Mouse (Mus musculus) stomach, embryonic 15.5 days (tissue): ENCODE measurements around the gene Mcm3. TPM values are rescaled to one million over a fixed set of nuclear protein-coding genes. Genes with fewer than 3 reads are reported as not detected.
"Not testable (repeated sequence)": the region's sequence is repeated elsewhere in the genome, so short reads cannot be mapped to it uniquely, and the experiment has no call there.

Source experiments
- ATAC-seq: fragments of 200-750 bp; cut with Nextera tagmentation; 2 replicates; pipeline ENCODE4 v1.8.0; 2017; ENCODE audit warnings: low read depth, moderate number of reproducible peaks, moderate TSS enrichment; ENCODE audit not compliant: insufficient read depth, low FRiP score
- H3K27ac ChIP-seq: fragments of 300-500 bp; sonication (generic); 2 replicates; pipeline ENCODE4 v1.5.1; 2015; ENCODE audit warnings: mild to moderate bottlenecking, inconsistent platforms
- H3K27me3 ChIP-seq: fragments of 300-500 bp; sonication (generic); replicated peaks from 2 replicates; pipeline ENCODE4 v1.6.1; 2015; ENCODE audit warnings: inconsistent platforms
- H3K36me3 ChIP-seq: fragments of 300-500 bp; sonication (generic); 2 replicates; pipeline ENCODE4 v1.6.1; 2015; ENCODE audit warnings: inconsistent platforms
- H3K4me1 ChIP-seq: fragments of 300-500 bp; sonication (generic); 2 replicates; pipeline ENCODE4 v1.6.1; 2015; ENCODE audit warnings: inconsistent platforms
- H3K4me2 ChIP-seq: fragments of 300-500 bp; sonication (generic); 2 replicates; pipeline ENCODE4 v1.6.1; 2015; ENCODE audit warnings: mild to moderate bottlenecking, inconsistent platforms
- H3K4me3 ChIP-seq: fragments of 300-500 bp; sonication (generic); replicated peaks from 2 replicates; pipeline ENCODE4 v1.5.1; 2015; ENCODE audit warnings: inconsistent platforms
- H3K9ac ChIP-seq: fragments of 300-500 bp; sonication (generic); 2 replicates; pipeline ENCODE4 v1.6.1; 2015; ENCODE audit warnings: inconsistent platforms
- H3K9me3 ChIP-seq: fragments of 300-500 bp; sonication (generic); 2 replicates; pipeline ENCODE4 v1.6.1; 2016; ENCODE audit warnings: inconsistent platforms
- WGBS: fragments of 180-500 bp; shearing (Covaris S2); methylation state at CpG from one replicate; pipeline ENCODE4 v1.1.7; 2015; 5-methylcytosine and 5-hydroxymethylcytosine counted together
- polyA plus RNA-seq: library from polyadenylated mRNA; unstranded; fragments of >200 nt; fragmentation: Nextera tagmentation; extraction: Ambion mirVana; gene quantifications from 2 replicates; pipeline ENCODE4 v1.2.1, GENCODE M21; 2015

Mcm3 gene
- polyA plus RNA-seq, 1 experiment from 2014 or later: 116 TPM

- Histone ChIP-seq H3K9ac (no peak overlapping the region), H3K27me3 (no peaks in the 10 kb centered on the region), H3K27ac (no peak overlapping the region), H3K4me1 (no peaks in the 10 kb centered on the region), H3K9me3 (no peaks in the 10 kb centered on the region), H3K4me2 (no peak overlapping the region), H3K4me3 (no peak overlapping the region), H3K36me3 (peaks cover 43% of the 10 kb centered on the region)
- WGBS: 88% methylated on average over 2 of the region's 2 CpGs
- ATAC-seq: no peak
Observed at GRCm38 (mm10) chr1:20801275-20801674, 18.8 kb downstream of the Mcm3 start.

DNA sequence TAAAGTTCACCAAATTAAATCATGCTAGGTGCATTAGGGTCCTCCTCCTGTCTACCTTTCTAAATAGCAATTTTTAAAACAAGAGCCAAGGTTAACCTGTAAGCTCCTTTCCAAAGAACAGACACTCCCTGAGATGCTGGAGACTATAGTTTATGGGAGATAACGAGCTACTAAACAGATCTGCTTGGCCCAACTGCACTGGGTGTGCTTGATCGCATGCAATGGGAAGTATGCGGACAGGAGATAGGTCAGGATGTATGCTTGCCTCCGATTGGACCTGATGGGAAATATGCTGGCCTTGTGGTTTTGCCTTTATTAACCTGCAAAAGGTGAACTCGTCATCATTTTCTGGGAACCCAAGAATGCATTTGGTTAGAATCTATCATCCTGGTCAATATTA is 24.9 kb downstream of the Mcm3 start:
- Histone ChIP-seq H3K27me3 (no peaks in the 10 kb centered on the region), H3K9ac (no peak overlapping the region), H3K9me3 (no peaks in the 10 kb centered on the region), H3K4me2 (no peak overlapping the region), H3K4me3 (no peak overlapping the region), H3K36me3 (0 out of 2 replicates have a peak, but pooled peaks cover under 1% of the 10 kb centered on the region), H3K27ac (no peak overlapping the region), H3K4me1 (no peaks in the 10 kb centered on the region)
- no peak for ATAC-seq
- WGBS: 88% methylated on average over 5 of the region's 5 CpGs

DNA sequence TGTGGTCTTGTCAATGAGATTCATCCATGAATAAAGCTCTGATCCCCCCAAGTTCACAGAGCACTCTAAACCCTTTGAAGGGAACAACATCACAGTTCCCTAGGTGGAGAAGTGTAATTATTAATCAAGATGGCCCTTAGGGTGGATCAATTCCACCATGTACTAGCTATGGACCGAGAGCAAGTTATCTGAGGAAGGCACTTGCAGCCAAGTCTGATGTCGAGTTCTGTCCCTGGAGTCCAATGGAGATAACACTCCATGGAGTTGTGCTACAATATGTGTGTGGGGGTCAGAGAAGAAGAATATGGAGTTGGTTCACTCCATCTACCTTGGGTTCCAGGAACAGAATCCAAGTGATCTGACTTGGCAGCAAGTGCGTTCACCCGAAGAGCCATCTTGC is 25.4 kb downstream of the Mcm3 start:
- Histone ChIP-seq H3K4me3 (no peak overlapping the region), H3K4me1 (no peaks in the 10 kb centered on the region), H3K9me3 (no peaks in the 10 kb centered on the region), H3K27me3 (no peaks in the 10 kb centered on the region), H3K27ac (no peak overlapping the region), H3K36me3 (no peaks in the 10 kb centered on the region), H3K4me2 (no peak overlapping the region), H3K9ac (no peak overlapping the region)
- WGBS: 89% methylated on average over 4 of the region's 4 CpGs
- no peak for ATAC-seq

DNA sequence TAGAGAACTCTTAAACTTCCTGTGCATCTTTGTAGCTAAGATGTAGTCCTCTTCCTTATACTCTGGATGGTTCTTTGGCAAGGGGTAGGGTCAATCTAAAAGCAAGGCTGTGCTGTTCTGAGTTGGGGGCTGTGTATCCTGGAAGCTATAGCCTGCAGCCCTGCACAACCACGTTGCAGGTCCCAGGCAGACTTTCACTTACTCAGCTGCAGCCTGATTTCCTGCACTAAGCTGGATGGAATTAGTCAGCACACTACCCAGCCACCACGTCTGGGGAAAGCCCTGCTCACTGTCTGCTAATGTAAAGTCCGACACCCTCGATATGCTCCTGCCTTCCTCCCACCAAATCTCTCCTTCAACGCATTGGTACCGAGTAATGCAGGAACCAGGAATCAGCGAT is 28.7 kb downstream of the Mcm3 start:
- Histone ChIP-seq H3K4me1 (no peaks in the 10 kb centered on the region), H3K4me2 (no peak overlapping the region), H3K4me3 (no peak overlapping the region), H3K27me3 (no peaks in the 10 kb centered on the region), H3K9ac (no peak overlapping the region), H3K9me3 (no peaks in the 10 kb centered on the region), H3K27ac (no peak overlapping the region), H3K36me3 (no peaks in the 10 kb centered on the region)
- no peak for ATAC-seq
- WGBS: 62% methylated on average over 7 of the region's 7 CpGs

DNA sequence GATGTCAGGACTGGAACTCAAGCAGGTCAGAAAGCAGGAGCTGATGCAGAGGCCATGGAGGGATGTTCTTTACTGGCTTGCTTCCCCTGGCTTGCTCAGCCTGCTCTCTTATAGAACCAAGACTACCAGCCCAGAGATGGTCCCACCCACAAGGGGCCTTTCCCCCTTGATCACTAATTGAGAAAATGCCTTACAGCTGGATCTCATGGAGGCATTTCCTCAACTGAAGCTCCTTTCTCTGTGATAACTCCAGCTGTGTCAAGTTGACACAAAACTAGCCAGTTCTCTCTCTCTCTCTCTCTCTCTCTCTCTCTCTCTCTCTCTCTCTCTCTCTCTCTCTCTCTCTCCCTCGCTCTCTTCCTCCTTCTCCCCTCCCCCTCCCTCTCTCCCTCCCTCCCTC is 29.6 kb downstream of the Mcm3 start, which contains the start of gene Il17f:
Gene Il17f, minus strand, starts transcription at position 101 of the 400 bp plus-strand sequence.
- 100% methylated on average over 1 of the region's 1 CpGs for WGBS
- not testable (repeated sequence) for H3K4me3 ChIP-seq, H3K27ac ChIP-seq, ATAC-seq, H3K4me1 ChIP-seq, H3K4me2 ChIP-seq, H3K9ac ChIP-seq, H3K36me3 ChIP-seq, H3K27me3 ChIP-seq, H3K9me3 ChIP-seq

GRCm38 (mm10) chr1:20788419-20788818 is 31.7 kb downstream of the Mcm3 start:
- ATAC-seq: no peak
- H3K4me2 ChIP-seq: no peak overlapping the region
- no peaks in the 10 kb centered on the region for H3K4me1 ChIP-seq
- no peak overlapping the region for H3K9ac ChIP-seq
- H3K36me3 ChIP-seq: no peaks in the 10 kb centered on the region
- H3K27ac ChIP-seq: no peak overlapping the region
- WGBS: 45% methylated on average over 10 of the region's 10 CpGs
- no peaks in the 10 kb centered on the region for H3K27me3 ChIP-seq
- no peaks in the 10 kb centered on the region for H3K9me3 ChIP-seq
- H3K4me3 ChIP-seq: no peak overlapping the region

DNA sequence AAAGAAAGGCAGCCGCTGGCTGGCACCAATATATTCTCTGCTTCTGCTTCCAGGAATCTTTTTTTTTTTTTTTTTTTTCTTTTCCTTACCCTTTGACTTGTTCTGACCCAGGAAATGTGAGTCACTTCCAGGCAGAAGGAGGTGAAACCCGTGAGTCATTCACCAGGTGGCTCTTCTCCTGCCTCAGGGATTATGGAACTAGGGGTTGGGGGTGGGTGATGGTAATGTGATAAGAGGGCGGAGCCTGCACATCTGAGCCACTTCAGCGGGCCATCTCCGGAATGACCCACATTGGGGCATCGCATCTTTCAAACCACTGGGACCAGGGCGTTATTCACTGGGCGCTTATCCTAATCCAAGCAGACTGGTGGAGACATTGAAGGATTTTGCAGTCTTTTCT is 33.1 kb downstream of the Mcm3 start:
- Histone ChIP-seq H3K4me1 (no peaks in the 10 kb centered on the region), H3K27ac (no peak overlapping the region), H3K36me3 (no peaks in the 10 kb centered on the region), H3K4me3 (no peak overlapping the region), H3K9me3 (no peaks in the 10 kb centered on the region), H3K27me3 (no peaks in the 10 kb centered on the region), H3K9ac (no peak overlapping the region), H3K4me2 (no peak overlapping the region)
- WGBS: 41% methylated on average over 8 of the region's 8 CpGs
- ATAC-seq: no peak

DNA sequence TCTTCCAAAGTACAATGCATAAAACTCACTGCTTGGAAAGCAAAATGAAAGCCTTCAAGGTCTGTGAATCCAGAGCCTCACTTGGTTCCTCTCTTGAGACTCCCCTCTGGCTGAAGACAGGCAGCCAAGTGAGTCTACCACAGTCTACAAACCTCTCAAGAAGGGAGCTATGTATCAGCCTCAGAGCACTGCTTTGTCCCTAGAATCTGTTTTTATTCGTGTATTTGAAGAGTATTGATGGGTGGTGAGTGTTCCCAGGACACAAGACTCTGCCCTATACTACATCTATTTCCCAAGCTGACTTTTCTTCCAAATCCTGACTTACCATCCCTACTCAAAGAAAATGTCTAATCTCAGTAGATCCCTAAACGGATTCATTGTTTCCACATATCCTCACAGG is 41.7 kb downstream of the Mcm3 start:
- 73% methylated on average over 2 of the region's 2 CpGs for WGBS
- ATAC-seq: no peak
- no peak overlapping the region for H3K27ac ChIP-seq
- no peak overlapping the region for H3K4me2 ChIP-seq
- no peaks in the 10 kb centered on the region for H3K36me3 ChIP-seq
- H3K4me3 ChIP-seq: no peak overlapping the region
- no peak overlapping the region for H3K9ac ChIP-seq
- H3K27me3 ChIP-seq: no peaks in the 10 kb centered on the region
- no peaks in the 10 kb centered on the region for H3K9me3 ChIP-seq
- H3K4me1 ChIP-seq: no peaks in the 10 kb centered on the region

GRCm38 (mm10) chr1:20774026-20774730 is 45.9 kb downstream of the Mcm3 start:
- H3K4me1 ChIP-seq, ATAC-seq, H3K9ac ChIP-seq, H3K4me3 ChIP-seq, H3K27ac ChIP-seq, H3K27me3 ChIP-seq, H3K36me3 ChIP-seq, H3K9me3 ChIP-seq, H3K4me2 ChIP-seq: not testable (repeated sequence)
- 80% methylated on average over 4 of the region's 4 CpGs for WGBS

- Histone ChIP-seq H3K9ac (no peak overlapping the region), H3K36me3 (no peaks in the 10 kb centered on the region), H3K27ac (no peak overlapping the region), H3K4me3 (no peak overlapping the region), H3K9me3 (no peaks in the 10 kb centered on the region), H3K4me2 (no peak overlapping the region), H3K27me3 (no peaks in the 10 kb centered on the region), H3K4me1 (no peaks in the 10 kb centered on the region)
- 70% methylated on average over 6 of the region's 6 CpGs for WGBS
- ATAC-seq: no peak
Observed at GRCm38 (mm10) chr1:20766526-20766925, 53.6 kb downstream of the Mcm3 start.

- H3K9me3 ChIP-seq: no peaks in the 10 kb centered on the region
- no peak overlapping the region for H3K4me2 ChIP-seq
- no peaks in the 10 kb centered on the region for H3K4me1 ChIP-seq
- H3K4me3 ChIP-seq: no peak overlapping the region
- H3K36me3 ChIP-seq: no peaks in the 10 kb centered on the region
- 73% methylated on average over 4 of the region's 4 CpGs for WGBS
- H3K27ac ChIP-seq: no peak overlapping the region
- H3K9ac ChIP-seq: no peak overlapping the region
- ATAC-seq: no peak
- no peaks in the 10 kb centered on the region for H3K27me3 ChIP-seq
Observed at GRCm38 (mm10) chr1:20761411-20761810, 58.7 kb downstream of the Mcm3 start.

DNA sequence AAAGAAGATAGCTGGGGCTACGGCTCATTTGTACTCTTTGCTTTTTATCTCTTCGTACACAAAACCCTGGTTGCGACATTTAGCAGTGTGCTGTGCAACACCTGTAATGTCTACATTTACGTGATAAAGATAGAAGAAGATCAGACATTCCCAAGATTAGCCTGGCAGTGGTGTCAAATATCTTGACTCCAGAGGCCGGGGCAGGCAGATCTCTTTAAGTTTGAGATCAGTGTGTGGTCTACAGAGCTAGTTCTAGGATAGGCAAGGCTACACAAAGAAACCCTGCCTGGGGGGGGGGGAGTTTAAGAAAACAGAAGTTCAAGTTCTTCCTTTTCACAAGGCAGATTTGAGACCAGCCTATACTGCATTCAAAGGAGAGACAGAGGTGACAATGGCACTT is 59.8 kb downstream of the Mcm3 start:
- H3K36me3 ChIP-seq: no peaks in the 10 kb centered on the region
- 66% methylated on average over 5 of the region's 5 CpGs for WGBS
- H3K4me3 ChIP-seq: no peak overlapping the region
- H3K9ac ChIP-seq: no peak overlapping the region
- H3K4me1 ChIP-seq: no peaks in the 10 kb centered on the region
- H3K27me3 ChIP-seq: no peaks in the 10 kb centered on the region
- H3K4me2 ChIP-seq: no peak overlapping the region
- H3K9me3 ChIP-seq: no peaks in the 10 kb centered on the region
- H3K27ac ChIP-seq: no peak overlapping the region
- ATAC-seq: no peak

GRCm38 (mm10) chr1:20759799-20760198 is 60.3 kb downstream of the Mcm3 start:
- no peak overlapping the region for H3K27ac ChIP-seq
- no peak for ATAC-seq
- no peak overlapping the region for H3K9ac ChIP-seq
- H3K4me2 ChIP-seq: no peak overlapping the region
- WGBS: 74% methylated on average over 10 of the region's 10 CpGs
- no peaks in the 10 kb centered on the region for H3K36me3 ChIP-seq
- H3K27me3 ChIP-seq: no peaks in the 10 kb centered on the region
- no peaks in the 10 kb centered on the region for H3K9me3 ChIP-seq
- H3K4me3 ChIP-seq: no peak overlapping the region
- H3K4me1 ChIP-seq: no peaks in the 10 kb centered on the region
